Mouse (Mus musculus) MEL (cell line): ENCODE measurements around the gene Spz1. TPM values are rescaled to one million over a fixed set of nuclear protein-coding genes. Genes with fewer than 3 reads are reported as not detected.
A peak's percentile ranks its signal among the peaks of the same experiment; 100 is the strongest.

ENCODE experiments used
- DNase-seq: peaks from one replicate; pipeline ENCODE4 v3.0.0; 2011; ENCODE audit warnings: low read depth, low spot score
- H3K27ac ChIP-seq: 2 replicates; pipeline ENCODE4 v1.5.1; 2012; ENCODE audit warnings: low read depth, mild to moderate bottlenecking, control low read depth, low read length, moderate library complexity; ENCODE audit not compliant: control insufficient read depth
- H3K27me3 ChIP-seq, 2 experiments: fragments of 150-350 bp in 1 of 2; sonication (generic) in 1 of 2; 2 replicates each; pipeline ENCODE4 v1.6.1; 2012; ENCODE audit warnings: low read length in 2 of 2, mild to moderate bottlenecking in 2 of 2, improper control_type of control experiment in 1 of 2, moderate library complexity in 1 of 2; ENCODE audit not compliant: insufficient read depth in 2 of 2, control insufficient read depth in 1 of 2
- H3K36me3 ChIP-seq, 2 experiments: 2 replicates each; pipeline ENCODE4 v1.6.1; 2012 to 2014; ENCODE audit warnings: low read length in 2 of 2, improper control_type of control experiment in 1 of 2, inconsistent platforms in 1 of 2, mild to moderate bottlenecking in 1 of 2; ENCODE audit not compliant: insufficient read depth in 2 of 2, control insufficient read depth in 1 of 2
- H3K4me1 ChIP-seq, 2 experiments: fragments of 150-350 bp in 1 of 2; sonication (generic) in 1 of 2; 2 replicates each; pipeline ENCODE4 v1.6.1; 2012; ENCODE audit warnings: low read length in 2 of 2, improper control_type of control experiment in 1 of 2, mild to moderate bottlenecking in 1 of 2; ENCODE audit not compliant: insufficient read depth in 2 of 2, control insufficient read depth in 1 of 2
- H3K4me3 ChIP-seq, 2 experiments: fragments of 150-350 bp in 1 of 2; sonication (generic) in 1 of 2; 2 replicates each; pipeline ENCODE4 v1.5.1; 2012; ENCODE audit warnings: low read depth in 2 of 2, low read length in 2 of 2, mild to moderate bottlenecking in 2 of 2, moderate library complexity in 2 of 2, control low read depth in 1 of 2, improper control_type of control experiment in 1 of 2; ENCODE audit not compliant: control insufficient read depth in 1 of 2, insufficient read depth in 1 of 2
- H3K79me2 ChIP-seq: 2 replicates; pipeline ENCODE4 v1.6.1; 2012; ENCODE audit warnings: mild to moderate bottlenecking, low read length, moderate library complexity; ENCODE audit not compliant: control insufficient read depth, poor library complexity, insufficient read depth
- H3K9ac ChIP-seq: 2 replicates; pipeline ENCODE4 v1.6.1; 2012; ENCODE audit warnings: low read depth, mild to moderate bottlenecking, control low read depth, low read length, moderate library complexity; ENCODE audit not compliant: control insufficient read depth, poor library complexity, severe bottlenecking
- H3K9me3 ChIP-seq: fragments of 150-350 bp; sonication (generic); replicated peaks from 2 replicates; pipeline ENCODE4 v1.6.1; 2012; ENCODE audit warnings: mild to moderate bottlenecking, low read length, improper control_type of control experiment, moderate library complexity; ENCODE audit not compliant: insufficient read depth
- BHLHE40 ChIP-seq: IDR thresholded peaks from 2 replicates; pipeline ENCODE4 v1.6.1; 2012; ENCODE audit warnings: low read depth, mild to moderate bottlenecking, inconsistent platforms, low read length, improper control_type of control experiment, borderline replicate concordance
- CTCF ChIP-seq, 3 experiments: IDR thresholded peaks in 2 of 3; conservative IDR thresholded peaks in 1 of 3; 2 replicates each; pipeline ENCODE4 v1.5.1; 2011 to 2012; ENCODE audit warnings: low read length in 3 of 3, low read depth in 2 of 3, mild to moderate bottlenecking in 2 of 3, improper control_type of control experiment in 1 of 3, inconsistent platforms in 1 of 3, mixed read lengths in 1 of 3, moderate library complexity in 1 of 3; ENCODE audit not compliant: control insufficient read depth in 1 of 3, insufficient read depth in 1 of 3, poor library complexity in 1 of 3, severe bottlenecking in 1 of 3
- ELF1 ChIP-seq: IDR thresholded peaks from 2 replicates; pipeline ENCODE4 v1.6.1; 2014; ENCODE audit warnings: low read depth, mild to moderate bottlenecking, inconsistent platforms, low read length, improper control_type of control experiment, moderate library complexity
- EP300 ChIP-seq, 2 experiments: IDR thresholded peaks; 2 replicates each; pipeline ENCODE4 v1.6.1; 2011; ENCODE audit warnings: improper control_type of control experiment in 2 of 2, low read length in 2 of 2, low read depth in 1 of 2, mild to moderate bottlenecking in 1 of 2
- ETS1 ChIP-seq: IDR thresholded peaks from 2 replicates; pipeline ENCODE4 v1.6.1; 2012; ENCODE audit warnings: low read depth, mild to moderate bottlenecking, inconsistent platforms, low read length, improper control_type of control experiment, moderate library complexity
- GATA1 ChIP-seq: IDR thresholded peaks from 2 replicates; pipeline ENCODE4 v1.6.1; 2011; ENCODE audit warnings: low read depth, low read length, improper control_type of control experiment
- JUND ChIP-seq: IDR thresholded peaks from 2 replicates; pipeline ENCODE4 v1.6.1; 2011; ENCODE audit warnings: low read depth, mild to moderate bottlenecking, improper control_type of control experiment, low read length
- MAX ChIP-seq: IDR thresholded peaks from 2 replicates; pipeline ENCODE4 v1.6.1; 2011; ENCODE audit warnings: low read length, improper control_type of control experiment
- MXI1 ChIP-seq: IDR thresholded peaks from 2 replicates; pipeline ENCODE4 v1.6.1; 2011; ENCODE audit warnings: mild to moderate bottlenecking, low read depth, low read length, improper control_type of control experiment
- MYC ChIP-seq: IDR thresholded peaks from 2 replicates; pipeline ENCODE4 v1.6.1; 2011; ENCODE audit warnings: low read depth, mild to moderate bottlenecking, low read length, improper control_type of control experiment, moderate library complexity
- NELFE ChIP-seq: IDR thresholded peaks from 2 replicates; pipeline ENCODE4 v1.6.1; 2011; ENCODE audit warnings: low read depth, low read length, improper control_type of control experiment
- POLR2A ChIP-seq, 2 experiments: IDR thresholded peaks; 2 replicates each; pipeline ENCODE4 v1.6.1; 2011 to 2012; ENCODE audit warnings: low read length in 2 of 2, mild to moderate bottlenecking in 2 of 2, control low read depth in 1 of 2, improper control_type of control experiment in 1 of 2, low read depth in 1 of 2, moderate library complexity in 1 of 2; ENCODE audit not compliant: control insufficient read depth in 1 of 2, insufficient read depth in 1 of 2, poor library complexity in 1 of 2
- RAD21 ChIP-seq: IDR thresholded peaks from 2 replicates; pipeline ENCODE4 v1.6.1; 2011; ENCODE audit warnings: mild to moderate bottlenecking, low read depth, low read length, improper control_type of control experiment
- SIN3A ChIP-seq: IDR thresholded peaks from 2 replicates; pipeline ENCODE4 v1.6.1; 2012; ENCODE audit warnings: low read length, improper control_type of control experiment, inconsistent platforms
- SMC3 ChIP-seq: IDR thresholded peaks from 2 replicates; pipeline ENCODE4 v1.6.1; 2011; ENCODE audit warnings: low read depth, low read length, improper control_type of control experiment
- TAL1 ChIP-seq: IDR thresholded peaks from 2 replicates; pipeline ENCODE4 v1.6.1; 2012; ENCODE audit warnings: mild to moderate bottlenecking, inconsistent platforms, low read length, moderate library complexity, mixed read lengths
- ZC3H11A ChIP-seq: IDR thresholded peaks from 2 replicates; pipeline ENCODE4 v1.6.1; 2012; ENCODE audit warnings: low read depth, mild to moderate bottlenecking, inconsistent platforms, low read length, improper control_type of control experiment
- ZMIZ1 ChIP-seq: IDR thresholded peaks from 2 replicates; pipeline ENCODE4 v1.6.1; 2012; ENCODE audit warnings: low read depth, mild to moderate bottlenecking, inconsistent platforms, low read length, improper control_type of control experiment, moderate library complexity
- ZNF384 ChIP-seq: IDR thresholded peaks from 2 replicates; pipeline ENCODE4 v1.6.1; 2012; ENCODE audit warnings: low read depth, mild to moderate bottlenecking, inconsistent platforms, low read length, improper control_type of control experiment
- polyA plus RNA-seq, 2 experiments: library from polyadenylated mRNA; stranded (reverse) in 1 of 2; unstranded in 1 of 2; fragments of >175 nt in 1 of 2; fragments of >200 nt in 1 of 2; gene quantifications; 2 replicates each; pipeline versions ENCODE4 v1.2.1 to v1.2.4; 2012; ENCODE audit warnings: low replicate concordance in 2 of 2, low read depth in 1 of 2; ENCODE audit not compliant: insufficient read length in 2 of 2, insufficient read depth in 1 of 2, missing spikeins in 1 of 2
- total RNA-seq: library from RNA; depleted of rRNA; stranded (reverse); fragments of 300-350 nt; gene quantifications from 2 replicates; pipeline ENCODE4 v1.2.3, GENCODE M21; 2012

Gene Spz1
- total and polyA plus RNA-seq, 3 experiments, result not detected

DNA sequence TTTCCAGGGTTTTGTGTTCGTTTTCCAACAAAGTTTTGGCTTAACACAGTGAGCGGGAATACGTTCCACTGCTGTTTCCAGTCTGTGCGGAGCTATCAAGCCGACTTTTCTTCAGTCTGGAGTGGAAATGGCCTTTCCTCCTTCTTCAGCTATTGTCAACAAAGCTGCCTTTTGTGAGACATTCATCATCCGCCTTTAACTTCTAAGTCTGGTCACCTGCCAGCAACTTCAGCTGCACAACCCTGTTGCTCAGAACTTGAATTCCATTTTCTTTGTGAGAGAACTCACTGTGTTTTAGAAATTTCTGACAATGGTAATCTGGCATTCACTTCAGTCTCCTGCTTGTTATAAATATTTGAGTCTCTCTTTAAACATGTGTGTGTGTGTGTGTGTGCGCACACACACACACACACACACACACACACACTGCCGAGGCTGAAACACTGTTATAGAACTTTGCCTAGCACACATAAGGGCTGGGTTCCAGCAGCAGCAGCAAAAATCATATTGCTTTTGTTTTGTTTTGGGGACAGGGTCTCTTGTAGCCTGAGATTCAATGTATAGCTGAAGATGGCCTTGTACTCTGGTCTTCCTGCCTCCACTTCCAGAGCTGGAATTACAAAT lies 8.2 kb upstream of the Spz1 start:
- Histone ChIP-seq H3K27me3 (no peaks in the 10 kb centered on the region; a peak in 1 of 4 replicates), H3K9me3 (no peaks in the 10 kb centered on the region), H3K79me2 (no peaks in the 10 kb centered on the region), H3K36me3 (peaks cover 0 to 4% of the 10 kb centered on the region in 2 experiments; a peak in 2 of 4 replicates), H3K27ac (no peak overlapping the region), H3K4me3 (no peak overlapping the region), H3K9ac (no peak overlapping the region), H3K4me1 (peaks cover under 1 to 9% of the 10 kb centered on the region in 2 experiments; a peak in 3 of 4 replicates)
- DNase-seq, result no peak
- TF ChIP-seq NELFE (no peak), GATA1 (no peak), ZMIZ1 (no peak), ETS1 (no peak), SIN3A (no peak), TAL1 (no peak), POLR2A (IDR thresholded peaks at IDR 0.05; ENCODE audit: control insufficient read depth in 1 of 2, insufficient read depth in 1 of 2, low read depth in 1 of 2, low read length in 2 of 2, poor library complexity in 1 of 2) (no peak)

DNA sequence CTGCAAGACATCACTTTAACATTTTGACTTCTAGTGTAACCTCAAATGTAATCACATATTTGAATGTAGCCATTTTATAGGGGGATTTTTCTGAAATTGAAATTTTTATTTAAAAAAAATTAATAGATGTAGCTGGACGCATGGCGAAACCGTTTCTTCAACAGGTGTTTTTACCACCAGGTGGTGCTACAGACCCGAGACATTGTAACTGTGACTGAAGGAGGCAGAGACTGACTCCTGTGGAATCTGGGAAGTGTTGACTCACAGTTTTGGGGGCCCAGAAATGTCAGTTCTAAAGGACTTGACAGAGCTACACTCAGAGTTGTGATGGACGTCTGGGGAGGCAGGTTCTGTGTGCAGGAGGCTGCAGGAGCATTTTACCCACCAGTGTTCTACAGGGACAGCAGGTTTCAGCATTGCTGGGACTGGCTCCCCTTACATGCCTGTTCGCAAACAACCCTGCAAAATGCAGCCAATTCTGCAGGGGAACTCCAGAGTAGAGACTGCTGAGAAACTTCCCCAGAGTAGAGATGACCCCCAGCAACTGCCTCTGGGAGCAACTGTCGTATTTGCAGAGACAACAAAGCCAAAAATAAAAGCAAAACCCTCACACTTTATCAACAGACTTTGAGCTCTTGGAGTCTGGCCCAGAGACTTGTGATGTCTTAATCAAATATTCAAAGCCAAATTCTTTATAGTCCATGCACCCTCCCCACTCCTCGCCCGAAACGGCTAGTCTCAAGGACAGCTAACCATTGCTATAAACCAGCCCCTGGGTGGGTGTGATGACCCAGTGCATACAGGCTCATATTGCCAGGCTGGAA lies 4.5 kb upstream of the Spz1 start:
- Histone ChIP-seq H3K4me1 (peaks cover 0 to 8% of the 10 kb centered on the region in 2 experiments; a peak in 1 of 4 replicates), H3K4me3 (peak overlapping the region; percentile 23 to 27), H3K27me3 (peaks cover 0 to 3% of the 10 kb centered on the region in 2 experiments; a peak in 3 of 4 replicates), H3K27ac (no peak overlapping the region), H3K79me2 (no peaks in the 10 kb centered on the region), H3K9ac (peak overlapping the region; percentile 19), H3K36me3 (peaks cover 0 to 2% of the 10 kb centered on the region in 2 experiments; a peak in 2 of 4 replicates), H3K9me3 (no peaks in the 10 kb centered on the region)
- peak; percentile 83 for DNase-seq
- TF ChIP-seq BHLHE40 (peak; percentile 37; the same call in 1 of the 2 replicates), ELF1 (no peak), MXI1 (peak; percentile 58; the same call in 1 of the 2 replicates), JUND (0 out of 2 replicates have a peak, but pooled peaks have one; percentile 69), SMC3 (peak; percentile 98), ZNF384 (peak; percentile 73), RAD21 (peak; percentile 95), MAX (peak; percentile 37; the same call in 1 of the 2 replicates), CTCF (IDR thresholded peaks at IDR 0.05 in 2 of 3, conservative IDR thresholded peaks at IDR 0.05 in 1 of 3; ENCODE audit: control insufficient read depth in 1 of 3, insufficient read depth in 1 of 3, low read depth in 2 of 3, low read length in 3 of 3, poor library complexity in 1 of 3, severe bottlenecking in 1 of 3) (peak; percentile 51 to 88 (median 69)), SIN3A (peak; percentile 57; the same call in 1 of the 2 replicates), MYC (peak; percentile 84), GATA1 (no peak), EP300 (IDR thresholded peaks at IDR 0.05; ENCODE audit: low read depth in 1 of 2, low read length in 2 of 2) (no peak), ZC3H11A (peak; percentile 97)
